Mouse (Mus musculus): Measurements from ENCODE around the gene Tnc. TPM values are rescaled to one million over a fixed set of nuclear protein-coding genes. Genes with fewer than 3 reads are reported as not detected.

Tnc gene
- polyA plus RNA-seq, 1 experiment from 2014 or later, result 4.5 TPM

- Histone ChIP-seq H3K36me3 (ENCODE audit: control insufficient read depth, insufficient read depth, low read length) (no peaks in the 10 kb centered on the region), H3K27ac (ENCODE audit: low read depth, low read length) (no peak overlapping the region), H3K9me3 (ENCODE audit: control insufficient read depth, low read length) (no peaks in the 10 kb centered on the region), H3K9ac (ENCODE audit: low read depth, low read length) (no peak overlapping the region), H3K27me3 (ENCODE audit: control insufficient read depth, insufficient read depth, low read length) (no peaks in the 10 kb centered on the region), H3K4me3 (ENCODE audit: low read depth, low read length) (no peak overlapping the region), H3K4me1 (replicated peaks; ENCODE audit: control insufficient read depth, insufficient read depth, low read length) (no peaks in the 10 kb centered on the region), H3K4me2 (replicated peaks; ENCODE audit: low read depth, low read length) (no peak overlapping the region)
- 95% methylated on average over 2 of the region's 2 CpGs for WGBS
- DNase-seq (ENCODE audit: low spot score) (no peak), ATAC-seq (ENCODE audit: low FRiP score) (no peak)
Observed at GRCm38 (mm10) chr4:63941420-63941819, 105.4 kb downstream of the Tnc start.

GRCm38 (mm10) chr4:63939428-63939827, 107.4 kb downstream of the Tnc start:
- Histone ChIP-seq H3K9me3 (ENCODE audit: control insufficient read depth, low read length) (no peaks in the 10 kb centered on the region), H3K4me2 (replicated peaks; ENCODE audit: low read depth, low read length) (no peak overlapping the region), H3K4me1 (replicated peaks; ENCODE audit: control insufficient read depth, insufficient read depth, low read length) (no peaks in the 10 kb centered on the region), H3K4me3 (ENCODE audit: low read depth, low read length) (no peak overlapping the region), H3K36me3 (ENCODE audit: control insufficient read depth, insufficient read depth, low read length) (no peaks in the 10 kb centered on the region), H3K9ac (ENCODE audit: low read depth, low read length) (no peak overlapping the region), H3K27me3 (ENCODE audit: control insufficient read depth, insufficient read depth, low read length) (no peaks in the 10 kb centered on the region), H3K27ac (ENCODE audit: low read depth, low read length) (no peak overlapping the region)
- 79% methylated on average over 3 of the region's 3 CpGs for WGBS
- ATAC-seq (ENCODE audit: low FRiP score) (no peak), DNase-seq (ENCODE audit: low spot score) (no peak)

- ATAC-seq (ENCODE audit: low FRiP score) (no peak), DNase-seq (ENCODE audit: low spot score) (no peak)
- no peaks in the 10 kb centered on the region for H3K4me1 ChIP-seq (replicated peaks; ENCODE audit: control insufficient read depth, insufficient read depth, low read length)
- no peak overlapping the region for H3K4me3 ChIP-seq (ENCODE audit: low read depth, low read length)
- no peaks in the 10 kb centered on the region for H3K27me3 ChIP-seq (ENCODE audit: control insufficient read depth, insufficient read depth, low read length)
- H3K36me3 ChIP-seq (ENCODE audit: control insufficient read depth, insufficient read depth, low read length), result no peaks in the 10 kb centered on the region
- H3K9me3 ChIP-seq (ENCODE audit: control insufficient read depth, low read length), result no peaks in the 10 kb centered on the region
- 92% methylated on average over 4 of the region's 4 CpGs for WGBS
- no peak overlapping the region for H3K4me2 ChIP-seq (replicated peaks; ENCODE audit: low read depth, low read length)
- H3K9ac ChIP-seq (ENCODE audit: low read depth, low read length), result no peak overlapping the region
- no peak overlapping the region for H3K27ac ChIP-seq (ENCODE audit: low read depth, low read length)
Observed at GRCm38 (mm10) chr4:63935960-63936359, 110.9 kb downstream of the Tnc start.

- 90% methylated on average over 9 of the region's 9 CpGs for WGBS
- H3K36me3 ChIP-seq (ENCODE audit: control insufficient read depth, insufficient read depth, low read length), result no peaks in the 10 kb centered on the region
- no peak for ATAC-seq (ENCODE audit: low FRiP score)
- no peaks in the 10 kb centered on the region for H3K9me3 ChIP-seq (ENCODE audit: control insufficient read depth, low read length)
- H3K4me3 ChIP-seq (ENCODE audit: low read depth, low read length), result no peak overlapping the region
- H3K27me3 ChIP-seq (ENCODE audit: control insufficient read depth, insufficient read depth, low read length), result no peaks in the 10 kb centered on the region
- no peak for DNase-seq (ENCODE audit: low spot score)
- no peak overlapping the region for H3K27ac ChIP-seq (ENCODE audit: low read depth, low read length)
- no peaks in the 10 kb centered on the region for H3K4me1 ChIP-seq (replicated peaks; ENCODE audit: control insufficient read depth, insufficient read depth, low read length)
- no peak overlapping the region for H3K9ac ChIP-seq (ENCODE audit: low read depth, low read length)
- H3K4me2 ChIP-seq (replicated peaks; ENCODE audit: low read depth, low read length), result no peak overlapping the region
Observed at GRCm38 (mm10) chr4:63935314-63935713, 111.5 kb downstream of the Tnc start.

DNA sequence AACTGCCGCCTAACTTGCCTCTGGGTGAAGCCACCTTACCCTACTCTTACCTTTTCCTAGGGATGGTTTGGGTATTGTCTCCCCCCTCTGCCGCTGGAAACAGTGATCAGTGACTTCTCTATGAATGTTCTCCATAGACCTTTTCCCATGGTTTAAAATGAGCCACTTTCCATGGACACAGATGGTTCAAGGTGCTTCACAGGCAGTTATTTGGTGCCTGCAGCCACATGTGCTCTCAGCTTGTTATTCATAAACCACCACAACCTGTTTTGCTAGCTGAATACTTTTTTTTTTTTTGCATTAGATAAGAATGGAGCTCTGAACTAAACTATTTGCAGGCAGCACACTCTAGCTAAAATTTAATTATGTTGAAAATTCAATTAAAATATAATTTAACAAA, 116.0 kb downstream of the Tnc start:
- Histone ChIP-seq H3K36me3 (ENCODE audit: control insufficient read depth, insufficient read depth, low read length) (no peaks in the 10 kb centered on the region), H3K27ac (ENCODE audit: low read depth, low read length) (no peak overlapping the region), H3K27me3 (ENCODE audit: control insufficient read depth, insufficient read depth, low read length) (no peaks in the 10 kb centered on the region), H3K4me1 (replicated peaks; ENCODE audit: control insufficient read depth, insufficient read depth, low read length) (no peaks in the 10 kb centered on the region), H3K9ac (ENCODE audit: low read depth, low read length) (no peak overlapping the region), H3K4me2 (replicated peaks; ENCODE audit: low read depth, low read length) (no peak overlapping the region), H3K4me3 (ENCODE audit: low read depth, low read length) (no peak overlapping the region), H3K9me3 (ENCODE audit: control insufficient read depth, low read length) (no peaks in the 10 kb centered on the region)
- DNase-seq (ENCODE audit: low spot score), result no peak
- 97% methylated on average over 2 of the region's 2 CpGs for WGBS
- no peak for ATAC-seq (ENCODE audit: low FRiP score)

DNA sequence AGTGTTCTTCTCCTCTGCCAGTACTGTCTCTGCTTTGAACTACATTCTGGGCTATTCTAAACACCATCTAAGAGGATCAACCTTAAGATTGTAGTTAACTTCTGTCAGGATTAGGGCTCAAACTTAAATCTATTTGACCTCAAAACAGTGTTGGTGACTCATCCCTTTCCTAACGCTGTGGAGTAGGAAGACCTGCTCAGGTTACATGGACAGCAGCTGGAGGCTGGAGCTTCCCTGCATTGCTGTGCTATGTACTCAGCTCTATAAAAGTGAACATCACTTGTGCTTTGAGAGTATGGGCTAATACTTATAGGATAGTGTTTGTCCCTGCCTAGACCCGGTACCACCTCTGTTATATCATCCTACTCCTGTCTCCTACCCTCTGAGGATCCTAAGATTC, 117.3 kb downstream of the Tnc start:
- no peaks in the 10 kb centered on the region for H3K9me3 ChIP-seq (ENCODE audit: control insufficient read depth, low read length)
- H3K4me1 ChIP-seq (replicated peaks; ENCODE audit: control insufficient read depth, insufficient read depth, low read length), result no peaks in the 10 kb centered on the region
- ATAC-seq (ENCODE audit: low FRiP score) (no peak), DNase-seq (ENCODE audit: low spot score) (no peak)
- no peaks in the 10 kb centered on the region for H3K36me3 ChIP-seq (ENCODE audit: control insufficient read depth, insufficient read depth, low read length)
- no peaks in the 10 kb centered on the region for H3K27me3 ChIP-seq (ENCODE audit: control insufficient read depth, insufficient read depth, low read length)
- no peak overlapping the region for H3K27ac ChIP-seq (ENCODE audit: low read depth, low read length)
- no peak overlapping the region for H3K4me2 ChIP-seq (replicated peaks; ENCODE audit: low read depth, low read length)
- WGBS, result 66% methylated on average over 2 of the region's 2 CpGs
- no peak overlapping the region for H3K9ac ChIP-seq (ENCODE audit: low read depth, low read length)
- H3K4me3 ChIP-seq (ENCODE audit: low read depth, low read length), result no peak overlapping the region

DNA sequence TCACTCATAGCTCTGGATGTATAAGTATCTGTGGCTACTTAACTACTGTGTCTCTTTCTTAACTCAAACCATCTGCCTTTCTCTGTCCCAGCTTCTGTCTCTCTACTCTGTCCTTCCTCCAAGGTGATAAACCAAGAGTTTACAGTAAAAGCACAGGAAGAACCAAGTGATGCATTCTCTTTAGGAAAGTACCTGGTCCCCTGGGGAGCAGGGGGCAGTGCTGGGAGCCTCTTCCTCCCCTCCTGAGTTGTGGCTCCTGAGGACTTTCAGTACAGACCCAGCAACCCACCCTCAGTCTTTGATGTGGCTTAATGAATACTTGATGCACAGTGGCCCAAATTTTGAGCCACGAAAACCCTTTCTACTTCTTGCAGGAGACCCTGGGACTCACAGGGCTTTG, 118.6 kb downstream of the Tnc start:
- no peak for ATAC-seq (ENCODE audit: low FRiP score)
- WGBS, result 72% methylated on average over 1 of the region's 1 CpGs
- Histone ChIP-seq H3K9ac (ENCODE audit: low read depth, low read length) (no peak overlapping the region), H3K36me3 (ENCODE audit: control insufficient read depth, insufficient read depth, low read length) (no peaks in the 10 kb centered on the region), H3K27me3 (ENCODE audit: control insufficient read depth, insufficient read depth, low read length) (no peaks in the 10 kb centered on the region), H3K27ac (ENCODE audit: low read depth, low read length) (no peak overlapping the region), H3K9me3 (ENCODE audit: control insufficient read depth, low read length) (no peaks in the 10 kb centered on the region), H3K4me3 (ENCODE audit: low read depth, low read length) (no peak overlapping the region), H3K4me1 (replicated peaks; ENCODE audit: control insufficient read depth, insufficient read depth, low read length) (no peaks in the 10 kb centered on the region), H3K4me2 (replicated peaks; ENCODE audit: low read depth, low read length) (no peak overlapping the region)
- no peak for DNase-seq (ENCODE audit: low spot score)

GRCm38 (mm10) chr4:63917181-63917580, 129.6 kb downstream of the Tnc start:
- ATAC-seq (ENCODE audit: low FRiP score) (no peak), DNase-seq (ENCODE audit: low spot score) (no peak)
- H3K9me3 ChIP-seq (ENCODE audit: control insufficient read depth, low read length), result no peaks in the 10 kb centered on the region
- no peaks in the 10 kb centered on the region for H3K36me3 ChIP-seq (ENCODE audit: control insufficient read depth, insufficient read depth, low read length)
- no peak overlapping the region for H3K4me2 ChIP-seq (replicated peaks; ENCODE audit: low read depth, low read length)
- no peaks in the 10 kb centered on the region for H3K27me3 ChIP-seq (ENCODE audit: control insufficient read depth, insufficient read depth, low read length)
- no peaks in the 10 kb centered on the region for H3K4me1 ChIP-seq (replicated peaks; ENCODE audit: control insufficient read depth, insufficient read depth, low read length)
- no peak overlapping the region for H3K9ac ChIP-seq (ENCODE audit: low read depth, low read length)
- H3K27ac ChIP-seq (ENCODE audit: low read depth, low read length), result no peak overlapping the region
- H3K4me3 ChIP-seq (ENCODE audit: low read depth, low read length), result no peak overlapping the region
- WGBS, result 95% methylated on average over 5 of the region's 5 CpGs

DNA sequence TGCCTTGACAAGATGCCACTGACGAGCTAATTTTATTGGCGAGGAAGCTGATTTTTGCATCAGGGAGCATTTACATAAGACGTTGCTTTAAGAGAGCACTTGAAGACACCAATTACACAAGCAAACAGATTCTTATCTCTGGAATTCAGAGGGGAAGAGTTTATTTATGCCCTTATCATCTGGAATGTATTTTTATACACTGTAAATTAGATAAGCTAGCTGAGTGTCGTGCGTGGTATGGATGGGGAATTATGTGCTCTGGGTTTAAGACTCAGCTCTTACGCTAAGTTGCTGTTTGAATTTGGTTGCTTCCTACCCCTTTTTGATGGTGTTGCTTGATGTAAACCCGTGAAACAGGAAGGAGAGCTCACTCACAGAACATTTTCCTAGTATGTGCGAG, 130.1 kb downstream of the Tnc start:
- Histone ChIP-seq H3K9ac (ENCODE audit: low read depth, low read length) (no peak overlapping the region), H3K27me3 (ENCODE audit: control insufficient read depth, insufficient read depth, low read length) (no peaks in the 10 kb centered on the region), H3K9me3 (ENCODE audit: control insufficient read depth, low read length) (no peaks in the 10 kb centered on the region), H3K4me1 (replicated peaks; ENCODE audit: control insufficient read depth, insufficient read depth, low read length) (no peaks in the 10 kb centered on the region), H3K36me3 (ENCODE audit: control insufficient read depth, insufficient read depth, low read length) (no peaks in the 10 kb centered on the region), H3K4me3 (ENCODE audit: low read depth, low read length) (no peak overlapping the region), H3K4me2 (replicated peaks; ENCODE audit: low read depth, low read length) (no peak overlapping the region), H3K27ac (ENCODE audit: low read depth, low read length) (no peak overlapping the region)
- DNase-seq (ENCODE audit: low spot score) (no peak), ATAC-seq (ENCODE audit: low FRiP score) (no peak)
- 79% methylated on average over 8 of the region's 8 CpGs for WGBS

Measured in hindbrain, embryonic 11.5 days (tissue).